Mouse (Mus musculus) G1E (cell line): ENCODE results near the gene Tcf25.

Experiments
- CTCF ChIP-seq: IDR thresholded peaks from 2 replicates; pipeline ENCODE4 v1.5.1; 2012; ENCODE audit warnings: low read depth, low read length, inconsistent platforms, mixed read lengths
- GATA1 ChIP-seq: IDR thresholded peaks from 2 replicates; pipeline ENCODE4 v1.6.1; 2012; ENCODE audit warnings: borderline replicate concordance, low read length, inconsistent platforms, mixed read lengths
- POLR2AphosphoS5 ChIP-seq: IDR thresholded peaks from 2 replicates; pipeline ENCODE4 v1.6.1; 2012; ENCODE audit warnings: low read depth, low read length, inconsistent platforms; ENCODE audit not compliant: insufficient replicate concordance
- TAL1 ChIP-seq: conservative IDR thresholded peaks from 2 replicates; pipeline ENCODE4 v1.6.1; 2012; ENCODE audit warnings: low read depth, low read length, inconsistent platforms, mixed read lengths

DNA sequence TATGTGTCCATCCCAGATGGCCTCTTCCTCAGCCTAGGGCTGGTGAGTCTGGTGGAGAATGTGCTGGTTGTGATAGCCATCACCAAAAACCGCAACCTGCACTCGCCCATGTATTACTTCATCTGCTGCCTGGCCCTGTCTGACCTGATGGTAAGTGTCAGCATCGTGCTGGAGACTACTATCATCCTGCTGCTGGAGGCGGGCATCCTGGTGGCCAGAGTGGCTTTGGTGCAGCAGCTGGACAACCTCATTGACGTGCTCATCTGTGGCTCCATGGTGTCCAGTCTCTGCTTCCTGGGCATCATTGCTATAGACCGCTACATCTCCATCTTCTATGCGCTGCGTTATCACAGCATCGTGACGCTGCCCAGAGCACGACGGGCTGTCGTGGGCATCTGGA lies 34.1 kb downstream of the Tcf25 start:
- TF ChIP-seq CTCF (no peak), GATA1 (no peak), TAL1 (peak; percentile 20; the same call in 1 of the 2 replicates), POLR2AphosphoS5 (no peak)
